Mouse (Mus musculus) midbrain, embryonic 15.5 days (tissue): Measurements from ENCODE around the gene Miox. TPM values are rescaled to one million over a fixed set of nuclear protein-coding genes. Genes with fewer than 3 reads are reported as not detected.

ENCODE experiments used
- microRNA-seq: library from miRNA; unstranded; fragments of <30 nt; microRNA quantifications from one replicate; pipeline ENCODE4, GENCODE M21; 2016
- polyA plus RNA-seq: library from polyadenylated mRNA; unstranded; fragments of >200 nt; fragmentation: Nextera tagmentation; extraction: Ambion mirVana; gene quantifications from 2 replicates; pipeline ENCODE4 v1.2.1, GENCODE M21; 2015

Gene Miox
- polyA plus RNA-seq, 1 experiment from 2014 or later, result not detected

Small RNA genes lying within 50 kb of the gene (microRNA-seq; reads per million reads assigned to microRNA genes)
- not detected for gene Mir6959

Other genes with a start within 250 kb of the Miox start
- gene Selenoo, start 245.3 kb upstream of the Miox start, polyA plus RNA-seq, result 20.4 and 22.4 TPM in 2 replicates
- 20.1 and 21.2 TPM in 2 replicates for gene Tubgcp6, start 211.3 kb upstream of the Miox start, polyA plus RNA-seq
- gene Hdac10, start 205.7 kb upstream of the Miox start, polyA plus RNA-seq, result 27.0 and 31.4 TPM in 2 replicates
- 4.0 and 5.1 TPM in 2 replicates for gene Mapk12, start 193.7 kb upstream of the Miox start, polyA plus RNA-seq
- 30.8 and 32.5 TPM in 2 replicates for gene Mapk11, start 184.8 kb upstream of the Miox start, polyA plus RNA-seq
- 101 and 108 TPM in 2 replicates for gene Plxnb2, start 153.6 kb upstream of the Miox start, polyA plus RNA-seq
- gene Dennd6b, start 137.9 kb upstream of the Miox start, polyA plus RNA-seq, result 117 and 123 TPM in 2 replicates
- 83.2 and 89.8 TPM in 2 replicates for gene Ppp6r2, start 122.8 kb upstream of the Miox start, polyA plus RNA-seq
- gene Sbf1, start 19.1 kb upstream of the Miox start, polyA plus RNA-seq, result 106 and 112 TPM in 2 replicates
- not detected in 2 replicates for gene Adm2, start 11.7 kb upstream of the Miox start, polyA plus RNA-seq
- 30.5 and 35.0 TPM in 2 replicates for gene Lmf2, start 21.3 kb downstream of the Miox start, polyA plus RNA-seq
- gene Ncaph2, start 21.3 kb downstream of the Miox start, polyA plus RNA-seq, result 115 and 121 TPM in 2 replicates
- gene Sco2, start 39.4 kb downstream of the Miox start, polyA plus RNA-seq, result 15.7 and 15.8 TPM in 2 replicates
- 2.1 and 2.7 TPM in 2 replicates for gene Tymp, start 42.6 kb downstream of the Miox start, polyA plus RNA-seq
- gene Odf3b, start 44.9 kb downstream of the Miox start, polyA plus RNA-seq, result 3.4 and 4.3 TPM in 2 replicates
- gene Klhdc7b, start 50.5 kb downstream of the Miox start, polyA plus RNA-seq, result 0.05 TPM in 1 of 2 replicates, not detected in the other
- not detected in 2 replicates for gene Syce3, start 76.1 kb downstream of the Miox start, polyA plus RNA-seq
- 1.2 and 1.8 TPM in 2 replicates for gene Cpt1b, start 91.5 kb downstream of the Miox start, polyA plus RNA-seq
- 7.3 and 8.2 TPM in 2 replicates for gene C730034F03Rik, start 95.2 kb downstream of the Miox start, polyA plus RNA-seq
- not detected in 2 replicates for gene Gm44502, start 95.3 kb downstream of the Miox start, polyA plus RNA-seq
- 91.8 and 92.3 TPM in 2 replicates for gene Chkb, start 95.5 kb downstream of the Miox start, polyA plus RNA-seq
- gene Mapk8ip2, start 119.5 kb downstream of the Miox start, polyA plus RNA-seq, result 84.8 and 88.5 TPM in 2 replicates
- 31.9 and 32.3 TPM in 2 replicates for gene Arsa, start 143.0 kb downstream of the Miox start, polyA plus RNA-seq
- 16.0 and 16.9 TPM in 2 replicates for gene Shank3, start 165.2 kb downstream of the Miox start, polyA plus RNA-seq
- gene Acr, start 233.9 kb downstream of the Miox start, polyA plus RNA-seq, result 2.4 and 3.2 TPM in 2 replicates